Mouse (Mus musculus) right cerebral cortex, postnatal 10 days (tissue): ENCODE results near the gene Ntsr2.
"Not testable (repeated sequence)": the region's sequence is repeated elsewhere in the genome, so short reads cannot be mapped to it uniquely, and the experiment has no call there.

Experiments
- DNase-seq, 2 experiments: peaks; one replicate each; pipeline ENCODE4 v3.0.0; 2021; ENCODE audit warnings: low spot score in 2 of 2

Gene Ntsr2

DNA sequence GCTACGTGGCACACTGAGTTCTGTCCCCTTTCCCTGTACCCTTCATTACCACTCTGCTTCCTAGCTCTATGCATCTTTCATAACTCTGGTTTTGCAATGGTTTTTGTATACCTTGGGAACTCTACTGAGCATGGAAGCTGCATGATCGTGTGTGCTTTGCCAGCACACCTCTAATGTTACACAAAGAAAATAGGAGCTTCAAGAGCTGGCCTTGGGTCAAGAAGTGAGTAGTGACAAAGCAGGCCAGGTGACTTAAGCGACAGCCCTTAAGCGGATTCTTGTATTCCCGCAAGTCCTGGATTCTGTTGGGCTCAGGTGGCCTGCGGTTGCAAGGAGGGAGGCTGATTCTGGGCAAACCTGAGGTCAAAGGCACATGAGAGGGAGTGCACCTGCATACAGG is 4.9 kb upstream of the Ntsr2 start:
- no peak for DNase-seq

DNA sequence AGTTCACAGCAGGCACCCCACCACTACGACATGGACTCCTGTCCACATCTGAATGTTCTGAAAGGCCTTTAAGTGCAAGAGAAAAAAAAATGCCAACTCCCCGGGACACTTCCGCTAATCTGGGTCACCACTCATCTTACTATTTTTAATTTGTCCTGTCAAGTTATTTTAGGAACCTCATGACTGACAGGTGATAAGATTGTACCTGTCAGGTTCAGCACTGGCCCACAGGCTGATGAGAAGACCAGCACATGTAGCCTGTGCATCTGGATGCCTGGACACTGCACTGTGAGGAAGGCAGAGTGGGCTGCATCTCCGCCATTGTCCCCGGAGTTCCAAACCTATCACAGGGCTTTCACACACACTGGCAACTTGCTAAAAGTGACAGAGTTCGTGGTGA is 3.4 kb upstream of the Ntsr2 start:
- DNase-seq: no peak

DNA sequence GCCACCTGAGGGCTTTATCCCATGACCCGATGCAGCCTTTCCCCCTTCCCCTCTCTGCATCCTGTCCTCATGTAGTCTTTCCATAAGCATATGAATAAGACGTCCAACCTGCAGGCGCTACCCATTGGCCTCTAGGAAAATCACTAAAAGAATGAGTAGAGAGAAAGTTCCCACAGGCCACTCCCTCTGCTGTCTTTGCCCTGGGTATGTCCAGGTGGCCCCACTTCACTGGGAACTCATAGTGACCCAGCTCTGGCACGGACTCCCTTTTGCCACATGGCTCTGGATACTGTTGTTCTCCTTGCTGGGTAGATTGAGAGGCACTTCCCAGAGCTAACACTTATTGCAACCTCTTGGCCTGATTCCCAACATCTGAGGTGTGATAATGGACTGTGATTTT is 2.4 kb downstream of the Ntsr2 start:
- DNase-seq: no peak

DNA sequence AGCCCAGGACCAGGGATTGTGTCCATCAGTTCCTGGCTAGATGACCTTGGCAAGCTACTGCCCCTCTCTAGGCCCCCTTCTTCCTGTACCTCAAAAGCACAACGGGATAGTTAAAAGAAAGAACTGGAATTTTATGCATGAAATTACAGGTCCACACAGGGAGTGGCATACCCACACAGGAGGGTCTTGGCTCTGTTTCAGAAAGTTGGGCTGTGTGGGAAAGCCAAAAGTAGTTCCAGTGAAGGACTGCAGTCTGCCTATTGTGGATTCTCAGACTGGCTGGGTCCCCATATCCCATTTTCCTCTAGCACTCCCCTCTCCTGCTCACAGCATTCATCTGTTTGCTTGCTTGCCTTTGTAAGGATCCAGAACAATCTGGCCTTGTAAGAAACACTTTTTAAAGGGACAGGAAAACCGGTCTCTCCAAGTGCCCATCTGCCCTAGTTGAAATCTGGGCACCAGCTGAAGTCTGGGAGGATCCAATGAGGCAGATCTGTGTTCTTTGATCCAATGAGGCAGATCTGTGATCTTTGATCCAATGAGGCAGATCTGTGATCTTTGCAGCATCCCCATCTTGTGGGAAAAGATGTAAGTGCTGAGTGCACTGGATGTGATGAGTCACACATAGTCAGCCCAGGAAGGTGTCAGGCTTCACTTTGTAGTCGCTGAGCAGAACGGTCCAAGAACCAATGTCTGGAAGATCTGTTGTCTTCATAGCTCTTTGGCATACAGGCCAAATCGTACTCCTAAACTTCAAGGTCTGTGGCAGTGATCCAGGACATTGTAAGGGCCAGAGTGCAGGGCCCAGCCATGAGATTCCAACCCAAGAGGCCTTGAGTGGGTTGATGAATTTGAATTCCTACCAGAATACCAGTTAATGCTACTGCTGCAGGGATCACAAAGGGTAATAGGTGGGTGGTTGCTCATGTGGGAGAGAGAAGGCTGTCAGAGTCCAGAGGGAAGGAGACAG is 4.0 kb downstream of the Ntsr2 start:
- DNase-seq: peak; percentile 68 to 75

DNA sequence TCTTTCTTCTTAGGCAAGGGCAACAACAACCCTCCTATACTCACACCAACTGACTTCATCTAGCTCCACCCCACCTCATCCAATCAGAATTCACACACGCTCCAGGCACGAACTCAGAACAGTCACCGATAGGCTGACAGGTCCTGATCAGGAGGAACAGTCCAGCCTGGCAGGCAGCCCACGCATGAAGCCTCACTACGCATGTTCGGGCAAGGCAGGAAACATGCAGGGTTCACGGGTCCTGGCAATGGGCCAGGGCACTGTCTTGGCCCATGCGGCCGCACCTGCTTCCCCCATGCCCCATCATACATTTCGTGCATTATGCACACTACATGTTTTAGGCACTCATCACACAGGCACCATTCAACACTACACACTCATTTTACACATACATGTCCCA is 8.3 kb downstream of the Ntsr2 start:
- peak in 1 of 2 experiments; percentile 42 for DNase-seq

DNA sequence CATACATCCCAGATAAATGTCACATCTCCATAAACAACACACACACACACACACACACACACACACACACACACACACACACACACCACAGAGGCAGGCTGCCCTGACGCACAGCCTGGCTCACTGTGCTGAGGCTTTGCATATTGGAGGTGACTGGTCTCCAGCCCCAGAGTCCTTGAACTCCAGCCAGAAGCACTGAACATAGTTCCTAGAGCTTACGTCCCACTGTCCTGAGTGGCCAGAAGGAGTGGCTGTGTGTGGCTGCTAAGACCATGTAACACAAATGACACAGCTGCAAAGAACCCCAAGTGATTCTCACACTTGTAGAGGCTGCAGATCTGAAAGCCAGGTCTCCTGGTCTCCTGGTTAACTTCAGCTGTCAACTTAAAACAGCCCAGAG is 8.8 kb downstream of the Ntsr2 start:
- DNase-seq: no peak

DNA sequence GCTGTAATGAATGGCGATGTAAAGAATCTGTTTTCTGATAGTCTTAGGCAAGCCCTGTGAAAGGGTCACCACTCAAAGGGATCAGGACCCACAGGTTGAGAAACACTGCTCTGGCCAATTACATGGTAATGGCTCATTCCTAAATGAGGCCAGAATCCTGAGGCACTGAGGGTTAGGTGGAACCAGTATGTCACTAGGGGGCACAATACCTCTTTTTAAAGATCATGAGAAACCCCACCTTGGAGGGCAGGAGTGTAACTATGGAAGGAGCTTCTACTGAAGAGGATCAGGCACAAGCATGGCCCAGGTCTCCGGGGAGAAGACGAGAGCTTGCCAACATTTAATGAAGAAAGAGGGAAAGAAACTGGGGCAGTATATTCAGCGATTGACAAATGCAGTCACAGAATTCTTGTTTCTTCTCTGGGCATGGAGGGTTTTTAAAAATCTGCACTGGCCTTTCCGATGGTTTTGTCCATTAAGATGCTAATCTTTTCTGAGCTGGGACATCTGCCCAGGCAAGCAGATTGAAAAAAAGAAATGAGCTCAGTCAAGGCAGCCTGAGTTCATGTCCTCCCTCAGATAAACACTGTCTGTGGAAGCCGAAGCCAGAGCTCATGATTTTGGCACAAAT is 9.9 kb downstream of the Ntsr2 start:
- peak; percentile 72 to 79 for DNase-seq

DNA sequence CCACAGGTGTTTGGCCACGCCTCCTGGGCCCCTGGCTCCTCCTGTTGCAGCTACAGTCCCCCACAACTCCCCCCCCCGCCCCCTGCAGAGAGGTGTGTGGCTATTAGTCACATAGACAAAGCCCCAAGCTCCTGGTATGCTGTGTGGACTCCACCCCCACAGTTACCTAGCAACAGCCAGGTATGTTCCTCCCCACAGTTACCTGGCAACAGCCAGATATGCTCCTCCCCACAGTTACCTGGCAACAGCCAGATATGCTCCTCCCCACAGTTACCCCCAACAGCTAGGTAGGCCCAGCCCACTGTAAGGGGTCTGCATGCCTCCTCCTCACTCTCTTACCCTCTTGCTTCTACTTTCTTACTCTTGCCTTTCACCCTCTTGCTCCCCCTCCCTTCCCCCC is 11.8 kb downstream of the Ntsr2 start:
- no peak for DNase-seq

DNA sequence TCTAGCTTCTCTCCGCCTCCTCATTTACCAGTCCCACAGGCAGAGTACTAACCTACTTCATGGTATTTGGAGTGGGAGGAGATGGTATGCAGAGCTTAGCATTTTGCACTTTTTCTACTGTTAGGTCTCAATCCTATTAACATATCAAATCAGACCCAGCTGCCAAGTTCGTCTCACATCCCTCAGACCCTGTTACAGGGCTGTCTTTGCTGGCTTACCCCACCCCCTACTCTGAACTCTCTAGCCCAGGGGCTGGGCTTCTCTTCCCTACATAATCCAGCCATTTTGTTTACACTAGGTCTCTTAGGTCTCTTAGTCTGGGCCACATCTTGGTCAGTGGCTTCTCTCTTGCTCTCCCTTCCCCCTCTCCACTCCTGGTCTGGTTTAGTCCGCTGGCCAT is 16.0 kb downstream of the Ntsr2 start:
- no peak for DNase-seq

DNA sequence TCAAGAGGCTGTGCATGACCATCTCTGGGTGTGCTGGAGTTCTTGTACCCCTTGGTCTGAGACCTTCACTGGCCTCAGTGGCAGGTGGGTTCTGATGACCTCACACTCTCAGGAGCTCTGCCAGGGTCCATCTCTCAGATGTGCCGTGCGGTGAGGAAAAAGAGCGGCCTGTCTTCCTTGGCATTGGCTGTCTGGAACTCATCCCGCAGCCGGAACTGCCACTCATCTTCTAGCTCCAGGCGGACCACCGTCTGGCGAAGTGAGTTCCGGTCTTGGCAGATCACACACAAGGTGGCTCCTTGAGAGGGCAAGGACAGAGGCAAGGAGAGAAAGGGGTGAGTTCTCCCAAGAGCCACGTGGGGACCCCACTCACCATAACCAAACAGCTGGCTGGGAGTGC is 19.1 kb downstream of the Ntsr2 start:
- no peak for DNase-seq

DNA sequence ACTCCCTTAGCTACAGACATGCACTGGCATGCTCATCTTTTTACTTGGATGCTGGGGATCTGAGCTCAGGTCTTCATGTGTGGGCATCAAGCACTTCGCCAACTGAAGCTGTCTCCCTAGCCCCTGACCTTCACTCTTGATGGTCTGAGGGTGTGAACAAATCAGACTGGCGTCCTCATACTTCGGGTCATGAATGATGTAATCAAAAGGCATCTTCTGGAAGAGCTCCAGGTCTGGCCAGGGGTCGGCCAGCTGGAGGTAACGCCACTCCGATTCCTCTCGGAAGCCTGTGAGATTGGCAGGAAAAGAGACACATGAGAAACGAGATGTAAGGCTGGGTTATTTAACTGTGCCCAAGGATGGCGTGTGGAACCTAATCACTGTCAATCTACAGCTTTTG is 37.4 kb downstream of the Ntsr2 start:
- no peak for DNase-seq

DNA sequence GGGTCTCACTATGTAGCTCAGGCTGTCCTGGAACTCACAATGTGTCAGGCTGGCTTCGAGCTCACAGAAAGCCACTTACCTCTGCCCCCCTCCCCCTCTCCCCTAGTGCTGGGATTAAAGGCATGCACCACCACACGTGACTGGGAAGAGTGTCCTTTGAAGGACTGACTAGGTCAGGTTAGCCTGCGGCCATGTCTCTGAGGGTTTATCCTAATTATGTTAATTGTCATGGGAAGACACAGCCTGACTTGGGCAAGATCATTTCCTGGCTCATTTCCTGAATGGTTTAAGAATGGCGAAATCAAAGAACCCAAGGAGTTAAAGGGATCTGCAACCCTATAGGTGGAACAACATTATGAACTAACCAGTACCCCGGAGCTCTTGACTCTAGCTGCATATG is 41.6 kb downstream of the Ntsr2 start:
- no peak for DNase-seq

DNA sequence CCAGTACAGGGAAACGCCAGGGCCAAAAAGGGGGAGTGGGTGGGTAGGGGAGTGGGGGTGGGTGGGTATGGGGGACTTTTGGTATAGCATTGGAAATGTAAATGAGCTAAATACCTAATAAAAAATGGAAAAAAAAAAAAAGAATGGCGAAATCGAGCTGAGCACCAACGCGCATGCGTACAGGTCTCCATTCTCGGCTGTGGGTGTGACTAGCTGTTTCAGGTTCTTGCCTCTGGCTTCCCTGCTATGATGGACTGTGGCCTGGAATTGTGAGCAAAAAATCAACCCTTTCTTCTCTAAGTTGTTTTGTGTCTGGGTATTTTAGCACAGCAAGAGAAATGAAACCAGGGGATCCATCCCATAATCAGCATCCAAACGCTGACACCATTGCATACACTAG is 42.1 kb downstream of the Ntsr2 start:
- not testable (repeated sequence) for DNase-seq

DNA sequence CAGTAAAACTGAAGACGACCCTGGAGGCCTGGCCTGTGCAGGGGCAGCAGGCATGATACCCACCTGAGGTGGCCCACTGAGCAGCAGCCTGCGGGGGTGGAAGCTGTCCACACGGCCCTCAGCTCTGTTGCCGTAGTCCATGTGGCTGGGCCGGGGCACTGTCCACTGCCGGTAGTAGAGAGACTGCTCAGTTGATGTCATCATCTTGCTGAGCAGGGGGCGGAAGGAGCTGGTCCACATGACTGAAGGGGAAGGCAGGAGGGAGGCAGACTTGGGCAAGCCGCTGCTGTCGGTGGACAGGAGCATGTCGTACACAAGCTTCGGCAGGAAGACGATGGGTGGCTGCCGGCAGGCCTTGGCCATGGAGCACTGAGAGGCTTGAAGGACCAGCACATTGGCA is 43.0 kb downstream of the Ntsr2 start:
- DNase-seq: no peak

DNA sequence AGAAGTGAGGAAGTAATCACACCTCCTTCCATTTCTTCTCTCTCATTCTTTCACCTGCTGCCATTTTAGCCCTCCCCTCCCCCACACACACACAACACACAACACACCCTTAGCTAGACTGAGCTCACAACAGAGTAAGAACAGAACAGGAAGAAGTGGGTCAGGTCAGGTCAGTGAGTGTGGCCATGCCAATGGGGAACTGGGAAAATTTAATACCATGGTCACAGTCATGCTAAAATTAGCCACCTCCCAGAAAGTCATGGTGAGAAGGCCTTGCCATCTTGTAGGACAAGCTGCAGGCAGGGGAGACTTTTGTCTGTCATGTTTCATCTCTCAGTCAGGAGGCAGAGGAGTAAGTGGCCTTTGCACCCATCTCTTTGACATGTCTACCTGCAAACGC is 45.5 kb downstream of the Ntsr2 start:
- no peak for DNase-seq
